Mouse (Mus musculus): ENCODE measurements around the gene Cd274. TPM values are rescaled to one million over a fixed set of nuclear protein-coding genes. Genes with fewer than 3 reads are reported as not detected.

Gene Cd274
- polyA plus RNA-seq, 2 experiments from 2014 or later, result 42.4 to 62.2 TPM

DNA sequence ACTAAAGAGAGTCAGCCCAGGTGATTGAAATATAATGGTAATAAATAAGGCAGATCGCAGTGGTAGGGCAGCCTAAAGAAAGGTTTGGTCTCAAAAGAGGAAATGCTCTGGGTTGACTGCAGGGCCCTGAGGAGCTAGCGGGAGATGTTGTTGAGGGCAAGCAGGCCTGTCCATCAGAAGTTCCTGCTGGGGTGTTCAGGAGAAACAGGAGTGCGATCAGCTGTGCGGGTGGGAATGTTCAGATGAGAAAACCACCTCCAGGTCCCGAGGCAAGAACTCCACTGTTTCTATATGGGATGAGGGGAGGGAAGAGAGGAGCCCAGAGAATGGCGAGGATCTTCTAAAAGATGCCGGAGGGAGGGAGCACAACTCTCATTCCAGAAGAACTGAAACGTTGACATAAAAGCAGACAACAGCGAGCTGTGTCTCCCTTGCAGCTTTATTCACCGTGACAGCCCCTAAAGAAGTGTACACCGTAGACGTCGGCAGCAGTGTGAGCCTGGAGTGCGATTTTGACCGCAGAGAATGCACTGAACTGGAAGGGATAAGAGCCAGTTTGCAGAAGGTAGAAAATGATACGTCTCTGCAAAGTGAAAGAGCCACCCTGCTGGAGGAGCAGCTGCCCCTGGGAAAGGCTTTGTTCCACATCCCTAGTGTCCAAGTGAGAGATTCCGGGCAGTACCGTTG lies 69.7 kb downstream of the Cd274 start:
- ATAC-seq, result no peak

Other genes starting within 250 kb of the Cd274 start
- gene Jak2, start 115.6 kb upstream of the Cd274 start, polyA plus RNA-seq (2017; shearing (Covaris generic)), result 10 to 100 TPM; 14.9 to 19.1 TPM
- 10 to 100 TPM; 28.3 to 32.5 TPM for gene Insl6, start 42.1 kb upstream of the Cd274 start, polyA plus RNA-seq (2017; shearing (Covaris generic))
- gene Rln1, start 32.8 kb upstream of the Cd274 start, polyA plus RNA-seq (2017; shearing (Covaris generic)), result not detected
- 100 to 1,000 TPM; 221 to 250 TPM for gene Plgrkt, start 65 bp upstream of the Cd274 start, polyA plus RNA-seq (2017; shearing (Covaris generic))
- 10 to 100 TPM; 17.0 to 22.2 TPM for gene Pdcd1lg2, start 43.5 kb downstream of the Cd274 start, polyA plus RNA-seq (2017; shearing (Covaris generic))
- 10 to 100 TPM in 1 of 2 experiments, 1 to 10 TPM in 1; 6.3 to 12.6 TPM for gene Ric1, start 154.8 kb downstream of the Cd274 start, polyA plus RNA-seq (2017; shearing (Covaris generic))

Data from CD4-positive, CD25-positive, alpha-beta regulatory T cell, adult 4 months (primary cell).